Mouse (Mus musculus): ENCODE results near the gene Irf4. TPM values are rescaled to one million over a fixed set of nuclear protein-coding genes. Genes with fewer than 3 reads are reported as not detected.

Irf4 gene
- polyA plus RNA-seq, 1 experiment from 2014 or later = 0.25 TPM

DNA sequence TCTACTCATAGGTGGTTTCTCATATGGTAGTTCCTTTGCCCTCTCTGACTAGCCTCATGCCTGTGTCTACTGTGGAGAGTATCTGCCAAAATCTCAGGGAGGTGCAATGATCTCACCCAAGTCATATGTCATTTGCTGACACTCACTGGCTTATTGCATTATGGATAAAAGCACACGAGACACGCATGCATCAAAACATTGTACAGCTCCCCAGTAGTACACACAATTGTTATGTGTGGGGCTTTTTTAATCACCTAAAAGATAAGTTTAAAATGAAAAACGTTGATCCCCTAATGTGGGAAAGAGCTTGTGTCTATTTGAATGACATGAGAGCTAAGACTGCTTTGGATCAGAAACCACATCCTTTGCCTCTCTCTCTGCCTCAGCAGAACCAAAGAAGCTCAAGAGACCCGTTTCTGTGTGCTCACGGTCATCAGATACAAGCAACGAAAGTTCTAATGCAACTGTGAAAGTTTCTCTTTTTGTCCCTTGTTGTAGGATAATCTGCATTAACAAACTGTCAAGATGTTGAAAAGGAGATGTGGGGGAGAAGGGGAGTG lies 6.5 kb upstream of the Irf4 start:
- ATAC-seq (replicated peaks; ENCODE audit: low FRiP score) = no peak
- no peaks in the 10 kb centered on the region for H3K9me3 ChIP-seq (replicated peaks)
- no peak overlapping the region for H3K27ac ChIP-seq
- H3K4me1 ChIP-seq = no peaks in the 10 kb centered on the region
- H3K9ac ChIP-seq = no peak overlapping the region
- no peak overlapping the region for H3K4me3 ChIP-seq (replicated peaks)
- no peaks in the 10 kb centered on the region for H3K36me3 ChIP-seq
- H3K27me3 ChIP-seq = peaks cover 26% of the 10 kb centered on the region
- 80% methylated on average over 6 of the region's 6 CpGs for WGBS
- H3K4me2 ChIP-seq = no peak overlapping the region

DNA sequence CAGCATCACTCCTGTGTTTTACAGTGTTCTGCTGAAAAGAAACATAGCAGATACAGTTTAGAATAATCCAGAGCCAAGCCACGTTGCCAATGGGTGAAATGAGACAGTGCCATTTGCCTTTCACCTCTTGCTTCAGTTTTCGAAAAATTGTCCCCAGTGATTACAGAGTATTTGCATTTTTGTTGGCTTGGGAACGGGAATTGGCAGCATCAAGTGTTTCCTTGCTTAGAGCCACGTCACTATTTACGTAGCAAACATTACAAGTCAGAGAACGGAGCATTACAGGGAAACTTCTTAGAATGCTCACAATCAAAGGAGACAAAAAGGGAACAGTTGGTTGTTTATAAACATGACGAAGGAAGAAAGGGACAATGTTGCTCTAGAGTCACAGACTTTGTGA lies 3.9 kb upstream of the Irf4 start:
- ATAC-seq (replicated peaks; ENCODE audit: low FRiP score) = no peak
- Histone ChIP-seq H3K27me3 (peaks cover 52% of the 10 kb centered on the region), H3K27ac (no peak overlapping the region), H3K36me3 (no peaks in the 10 kb centered on the region), H3K4me2 (no peak overlapping the region), H3K9me3 (replicated peaks) (no peaks in the 10 kb centered on the region), H3K9ac (no peak overlapping the region), H3K4me1 (peaks cover 15% of the 10 kb centered on the region), H3K4me3 (replicated peaks) (no peak overlapping the region)
- 77% methylated on average over 7 of the region's 7 CpGs for WGBS

DNA sequence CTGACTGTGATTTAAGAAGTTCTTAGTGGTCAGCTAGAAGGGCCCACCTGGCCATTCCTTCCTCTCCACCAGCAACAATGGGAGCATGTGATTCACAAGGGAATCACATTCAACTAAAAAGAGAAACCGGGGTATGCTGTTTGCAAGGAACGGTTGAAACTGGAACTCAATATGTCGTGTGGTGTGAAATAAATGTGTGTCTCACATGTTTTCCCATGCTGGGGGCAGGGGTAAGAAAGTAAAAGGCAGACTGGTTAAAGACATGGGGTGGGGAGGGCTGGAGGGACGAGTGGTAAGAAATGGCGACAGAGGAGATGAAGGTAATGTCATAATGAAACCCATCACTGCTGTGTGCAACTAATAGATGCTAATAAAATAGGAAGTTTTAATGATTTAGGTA lies 2.0 kb upstream of the Irf4 start:
- WGBS = 77% methylated on average over 5 of the region's 5 CpGs

DNA sequence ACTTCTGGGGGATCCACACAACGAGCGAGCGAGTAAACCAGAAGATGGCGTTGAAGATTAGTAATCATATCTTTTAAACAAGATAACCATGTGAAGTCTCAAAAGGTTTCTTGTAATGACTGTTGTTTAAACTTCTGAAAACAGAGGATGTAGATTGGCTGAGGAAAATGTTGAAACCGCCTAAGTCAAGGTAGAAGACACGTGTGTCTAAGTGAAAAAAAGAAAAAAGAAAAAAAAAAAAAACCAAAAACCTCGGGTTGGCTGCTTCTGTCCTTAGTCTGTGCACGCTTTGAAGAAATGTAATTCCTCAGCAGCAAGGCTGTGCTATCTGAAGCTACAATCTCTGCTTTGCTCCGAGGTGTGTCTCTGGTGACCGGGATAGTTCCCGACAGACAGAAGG lies 1.5 kb upstream of the Irf4 start:
- Histone ChIP-seq H3K27me3 (peaks cover 72% of the 10 kb centered on the region), H3K4me1 (peaks cover 28% of the 10 kb centered on the region), H3K9me3 (replicated peaks) (no peaks in the 10 kb centered on the region), H3K36me3 (no peaks in the 10 kb centered on the region), H3K27ac (no peak overlapping the region), H3K4me3 (replicated peaks) (no peak overlapping the region), H3K9ac (no peak overlapping the region), H3K4me2 (no peak overlapping the region)
- WGBS = 76% methylated on average over 11 of the region's 11 CpGs
- no peak for ATAC-seq (replicated peaks; ENCODE audit: low FRiP score)

More for the DNA sequence above, 2.0 kb upstream of the Irf4 start:
- peaks cover 28% of the 10 kb centered on the region for H3K4me1 ChIP-seq
- no peaks in the 10 kb centered on the region for H3K9me3 ChIP-seq (replicated peaks)
- ATAC-seq (replicated peaks; ENCODE audit: low FRiP score) = no peak
- H3K9ac ChIP-seq = no peak overlapping the region
- H3K27me3 ChIP-seq = peaks cover 71% of the 10 kb centered on the region
- no peak overlapping the region for H3K4me3 ChIP-seq (replicated peaks)
- no peak overlapping the region for H3K27ac ChIP-seq
- H3K4me2 ChIP-seq = no peak overlapping the region
- no peaks in the 10 kb centered on the region for H3K36me3 ChIP-seq

DNA sequence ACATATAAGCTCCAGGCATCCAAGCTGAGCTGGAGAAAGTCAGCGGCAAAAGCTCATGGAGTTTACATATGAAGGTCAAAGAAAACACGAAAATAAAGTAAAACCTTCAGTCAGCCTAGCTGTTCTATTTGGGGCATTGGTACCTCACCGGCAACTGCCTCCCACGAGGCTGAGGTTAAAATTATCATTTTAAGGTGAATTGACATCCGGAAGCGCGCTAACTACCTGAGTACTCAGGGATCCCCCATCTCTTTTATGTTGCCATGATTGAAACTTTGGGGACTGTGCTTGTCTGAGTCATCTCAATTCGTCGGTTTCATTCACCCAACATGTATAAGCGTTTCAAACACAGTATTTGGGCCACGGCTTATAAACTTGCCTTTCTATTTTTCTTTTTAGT lies 705 bp upstream of the Irf4 start:
- Histone ChIP-seq H3K4me3 (replicated peaks) (no peak overlapping the region), H3K9ac (no peak overlapping the region), H3K4me2 (no peak overlapping the region), H3K36me3 (no peaks in the 10 kb centered on the region), H3K9me3 (replicated peaks) (no peaks in the 10 kb centered on the region), H3K4me1 (peaks cover 28% of the 10 kb centered on the region), H3K27ac (no peak overlapping the region), H3K27me3 (peaks cover 78% of the 10 kb centered on the region)
- no peak for ATAC-seq (replicated peaks; ENCODE audit: low FRiP score)
- WGBS = 54% methylated on average over 11 of the region's 11 CpGs

DNA sequence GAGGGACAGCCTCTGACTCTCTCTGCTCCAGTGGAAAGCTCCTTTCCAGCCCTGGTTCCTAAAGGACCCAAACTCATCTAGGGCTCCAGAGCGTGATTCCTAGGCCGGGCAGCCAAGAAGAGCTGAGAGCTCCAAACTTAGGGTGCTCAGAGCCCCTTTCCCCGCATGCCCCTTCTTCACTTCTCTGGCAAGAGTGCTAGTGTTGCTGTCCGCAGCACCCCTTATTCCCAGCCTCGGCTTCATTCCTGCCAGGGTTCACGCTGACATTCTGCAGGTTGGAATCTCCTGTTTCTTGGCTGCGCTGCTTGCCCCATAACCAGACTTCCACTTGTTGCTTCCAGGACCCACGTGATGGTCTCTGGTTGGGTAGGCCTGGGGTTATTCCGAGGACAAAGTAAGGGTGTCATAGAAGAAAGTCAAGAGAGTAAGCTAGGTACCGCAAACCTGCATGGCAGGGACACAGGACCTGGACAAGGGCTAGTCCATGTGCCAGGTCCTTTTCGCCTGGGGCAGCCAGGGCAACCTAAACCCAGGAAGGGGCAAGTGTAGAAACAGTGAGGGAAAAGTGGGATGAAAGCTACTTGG lies 623 bp downstream of the Irf4 start:
- no peaks in the 10 kb centered on the region for H3K9me3 ChIP-seq (replicated peaks)
- no peaks in the 10 kb centered on the region for H3K36me3 ChIP-seq
- H3K4me2 ChIP-seq = peak overlapping the region; percentile 85
- H3K9ac ChIP-seq = no peak overlapping the region
- ATAC-seq (replicated peaks; ENCODE audit: low FRiP score) = 0 out of 2 replicates have a peak, but pooled peaks have one; percentile 31
- peak overlapping the region; percentile 44 for H3K4me3 ChIP-seq (replicated peaks)
- peaks cover 79% of the 10 kb centered on the region for H3K27me3 ChIP-seq
- peaks cover 28% of the 10 kb centered on the region for H3K4me1 ChIP-seq
- 2% methylated on average over 11 of the region's 11 CpGs for WGBS
- H3K27ac ChIP-seq = no peak overlapping the region

DNA sequence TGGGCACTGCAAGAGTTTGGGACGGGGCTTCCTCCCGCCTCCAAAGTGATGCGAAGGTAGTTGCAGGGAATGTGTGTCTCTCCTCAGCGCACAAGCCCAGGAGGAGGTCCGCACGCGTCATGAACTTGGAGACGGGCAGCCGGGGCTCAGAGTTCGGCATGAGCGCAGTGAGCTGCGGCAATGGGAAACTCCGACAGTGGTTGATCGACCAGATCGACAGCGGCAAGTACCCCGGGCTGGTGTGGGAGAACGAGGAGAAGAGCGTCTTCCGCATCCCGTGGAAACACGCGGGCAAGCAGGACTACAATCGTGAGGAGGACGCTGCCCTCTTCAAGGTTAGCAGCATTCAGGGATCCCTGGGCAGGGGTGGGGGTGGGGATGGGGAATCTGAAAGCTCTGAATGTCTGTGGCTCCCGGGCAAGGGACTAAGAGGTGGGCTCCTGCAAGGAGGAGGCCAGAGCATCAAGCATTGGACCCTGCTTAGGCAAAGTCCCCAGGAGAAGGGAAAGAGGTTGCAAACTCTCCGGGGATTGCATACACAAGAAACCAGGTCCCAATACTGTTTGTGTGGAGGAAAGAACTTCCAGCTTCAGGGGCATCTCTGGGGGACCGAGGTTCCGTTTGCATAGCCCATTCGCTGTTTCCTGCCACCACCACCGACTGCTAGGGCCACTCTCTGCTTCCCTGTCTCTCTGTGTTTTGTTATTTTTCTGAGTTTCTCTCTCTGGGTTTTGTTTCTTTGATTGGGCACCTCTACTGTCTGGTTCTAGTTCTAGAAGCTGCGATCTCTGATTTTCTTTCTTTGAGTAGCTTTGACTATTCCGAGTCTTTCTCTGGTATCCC lies 1.7 kb downstream of the Irf4 start:
- 4% methylated on average over 33 of the region's 33 CpGs for WGBS
- H3K9ac ChIP-seq = no peak overlapping the region
- ATAC-seq (replicated peaks; ENCODE audit: low FRiP score) = 0 out of 2 replicates have a peak, but pooled peaks have one; percentile 34
- H3K4me3 ChIP-seq (replicated peaks) = peak overlapping the region; percentile 44
- no peak overlapping the region for H3K27ac ChIP-seq
- peak overlapping the region; percentile 85 for H3K4me2 ChIP-seq
- H3K27me3 ChIP-seq = peaks cover 73% of the 10 kb centered on the region
- H3K9me3 ChIP-seq (replicated peaks) = no peaks in the 10 kb centered on the region
- H3K4me1 ChIP-seq = peaks cover 28% of the 10 kb centered on the region
- no peaks in the 10 kb centered on the region for H3K36me3 ChIP-seq

DNA sequence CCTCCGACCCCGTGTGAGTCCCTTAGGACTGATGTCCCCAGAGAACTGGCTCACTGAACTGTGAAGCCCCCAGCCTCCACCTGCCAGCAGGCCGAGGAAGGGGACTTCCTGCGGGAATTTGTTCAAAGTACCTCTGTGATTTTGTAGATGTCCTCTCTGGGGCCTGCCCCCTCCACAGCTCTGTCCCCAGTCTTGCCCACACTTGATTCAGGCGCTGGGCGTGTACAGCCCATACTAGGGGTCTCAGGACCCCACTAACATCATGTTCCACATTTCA lies 2.2 kb downstream of the Irf4 start:
- H3K9me3 ChIP-seq (replicated peaks) = no peaks in the 10 kb centered on the region
- WGBS = 16% methylated on average over 6 of the region's 6 CpGs
- H3K27ac ChIP-seq = no peak overlapping the region
- 0 out of 2 replicates have a peak overlapping the region, but pooled peaks have one; percentile 85 for H3K4me2 ChIP-seq
- H3K4me1 ChIP-seq = peaks cover 28% of the 10 kb centered on the region
- peaks cover 68% of the 10 kb centered on the region for H3K27me3 ChIP-seq
- no peak overlapping the region for H3K4me3 ChIP-seq (replicated peaks)
- no peaks in the 10 kb centered on the region for H3K36me3 ChIP-seq
- no peak for ATAC-seq (replicated peaks; ENCODE audit: low FRiP score)
- H3K9ac ChIP-seq = no peak overlapping the region

DNA sequence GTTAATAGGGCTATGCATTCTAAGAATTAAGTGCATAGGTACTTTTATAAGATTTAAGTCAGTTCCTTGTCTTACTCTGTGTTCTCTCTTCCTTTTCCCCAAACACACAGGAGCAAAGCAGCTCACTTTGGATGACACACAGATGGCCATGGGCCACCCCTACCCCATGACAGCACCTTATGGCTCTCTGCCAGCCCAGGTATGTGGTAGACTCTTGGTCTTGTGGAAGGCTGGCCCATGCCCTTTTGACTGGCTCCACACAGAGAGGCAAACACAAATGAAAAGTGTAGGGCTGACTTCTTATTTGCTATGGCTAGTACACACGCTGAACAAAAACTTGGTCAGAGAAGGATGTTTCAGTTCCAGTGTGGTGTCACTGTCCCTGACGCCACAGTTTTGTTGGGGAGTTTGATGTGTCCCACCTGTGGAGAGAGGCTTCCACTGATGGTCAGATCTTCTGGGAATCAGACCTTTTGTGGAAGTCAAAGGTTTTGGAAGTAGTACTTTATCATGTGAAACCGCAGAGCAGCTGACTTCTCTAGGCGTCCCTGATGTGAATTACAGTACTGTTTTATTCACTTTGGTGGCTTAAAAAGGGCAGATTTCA lies 3.7 kb downstream of the Irf4 start:
- Histone ChIP-seq H3K4me3 (replicated peaks) (no peak overlapping the region), H3K4me2 (no peak overlapping the region), H3K27me3 (peaks cover 55% of the 10 kb centered on the region), H3K36me3 (no peaks in the 10 kb centered on the region), H3K9ac (no peak overlapping the region), H3K4me1 (peaks cover 28% of the 10 kb centered on the region), H3K9me3 (replicated peaks) (no peaks in the 10 kb centered on the region), H3K27ac (no peak overlapping the region)
- ATAC-seq (replicated peaks; ENCODE audit: low FRiP score) = no peak
- 69% methylated on average over 4 of the region's 4 CpGs for WGBS

DNA sequence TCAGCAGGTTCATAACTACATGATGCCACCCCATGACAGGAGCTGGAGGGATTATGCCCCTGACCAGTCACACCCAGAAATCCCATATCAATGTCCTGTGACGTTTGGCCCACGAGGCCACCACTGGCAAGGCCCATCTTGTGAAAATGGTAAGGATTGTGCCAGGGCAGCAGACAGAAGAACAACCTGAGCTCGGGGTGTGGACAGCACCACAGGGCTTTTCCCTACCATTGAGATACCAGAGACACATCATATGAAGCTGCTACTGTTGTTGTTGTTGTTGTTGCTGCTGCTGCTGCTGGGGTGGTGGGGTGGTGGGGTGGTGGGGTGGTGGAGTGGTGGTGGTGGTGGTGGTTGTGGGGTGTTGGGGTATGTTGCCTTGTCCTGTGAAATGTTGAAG lies 4.4 kb downstream of the Irf4 start:
- WGBS = 92% methylated on average over 3 of the region's 3 CpGs
- no peaks in the 10 kb centered on the region for H3K36me3 ChIP-seq
- ATAC-seq (replicated peaks; ENCODE audit: low FRiP score) = no peak
- H3K4me1 ChIP-seq = peaks cover 28% of the 10 kb centered on the region
- no peaks in the 10 kb centered on the region for H3K9me3 ChIP-seq (replicated peaks)
- no peak overlapping the region for H3K27ac ChIP-seq
- H3K4me3 ChIP-seq (replicated peaks) = no peak overlapping the region
- no peak overlapping the region for H3K4me2 ChIP-seq
- H3K9ac ChIP-seq = no peak overlapping the region
- peaks cover 47% of the 10 kb centered on the region for H3K27me3 ChIP-seq

DNA sequence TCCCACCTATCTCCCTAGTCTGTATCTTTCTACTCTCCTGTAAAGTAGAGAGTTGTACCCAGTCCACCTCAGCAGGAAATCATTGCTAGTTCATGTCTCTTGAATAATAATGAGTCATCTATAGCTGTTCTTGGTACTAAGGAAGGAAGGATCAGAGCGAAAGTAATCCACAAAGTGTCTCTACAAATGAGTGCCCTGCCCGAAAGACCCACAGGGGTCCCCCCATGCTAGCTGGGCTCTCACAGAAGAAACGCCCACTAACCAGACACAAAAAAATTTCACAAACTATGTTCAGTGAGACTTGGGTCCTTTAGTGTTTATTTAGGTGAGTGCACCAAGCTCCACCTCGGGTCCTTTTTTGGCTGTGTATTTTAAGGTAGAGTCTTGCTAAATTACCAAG lies 5.0 kb downstream of the Irf4 start:
- WGBS = 88% methylated on average over 4 of the region's 4 CpGs
- H3K4me2 ChIP-seq = no peak overlapping the region
- no peak overlapping the region for H3K4me3 ChIP-seq (replicated peaks)
- no peak for ATAC-seq (replicated peaks; ENCODE audit: low FRiP score)
- H3K27me3 ChIP-seq = peaks cover 41% of the 10 kb centered on the region
- no peaks in the 10 kb centered on the region for H3K36me3 ChIP-seq
- no peaks in the 10 kb centered on the region for H3K9me3 ChIP-seq (replicated peaks)
- H3K9ac ChIP-seq = no peak overlapping the region
- H3K27ac ChIP-seq = no peak overlapping the region
- peaks cover 23% of the 10 kb centered on the region for H3K4me1 ChIP-seq

DNA sequence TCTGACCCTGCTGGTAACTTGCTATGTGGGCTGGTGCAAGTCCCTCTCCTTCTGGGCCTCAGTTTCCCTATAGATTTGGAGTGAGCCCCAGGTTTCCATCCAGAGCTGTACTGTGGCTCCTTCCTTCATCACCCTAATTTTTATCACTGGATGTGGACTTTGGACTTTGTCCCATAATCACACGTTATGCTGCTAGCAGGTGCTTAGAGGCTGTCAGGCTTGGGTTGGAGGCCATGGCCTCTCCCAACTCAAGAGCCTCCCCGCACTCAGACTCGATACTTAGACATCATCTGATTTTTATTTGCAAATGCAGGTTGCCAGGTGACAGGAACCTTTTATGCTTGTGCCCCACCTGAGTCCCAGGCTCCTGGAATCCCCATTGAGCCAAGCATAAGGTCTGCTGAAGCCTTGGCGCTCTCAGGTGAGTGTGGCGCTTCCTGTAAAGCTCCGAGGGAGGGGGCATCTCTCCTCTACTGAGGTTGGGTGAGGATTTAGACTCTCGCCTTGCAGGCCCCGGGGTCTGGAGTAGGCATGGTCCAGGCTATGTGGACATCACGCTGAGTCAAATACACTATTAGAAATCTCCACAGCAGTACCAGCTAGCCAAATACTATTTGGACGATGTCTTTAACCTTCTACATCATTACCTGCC lies 5.9 kb downstream of the Irf4 start:
- H3K27me3 ChIP-seq = peaks cover 32% of the 10 kb centered on the region
- WGBS = 86% methylated on average over 10 of the region's 10 CpGs
- no peak overlapping the region for H3K4me2 ChIP-seq

More for the DNA sequence above, 5.9 kb downstream of the Irf4 start:
- no peaks in the 10 kb centered on the region for H3K36me3 ChIP-seq
- no peaks in the 10 kb centered on the region for H3K9me3 ChIP-seq (replicated peaks)
- no peak overlapping the region for H3K4me3 ChIP-seq (replicated peaks)
- ATAC-seq (replicated peaks; ENCODE audit: low FRiP score) = no peak
- no peak overlapping the region for H3K9ac ChIP-seq
- H3K27ac ChIP-seq = no peak overlapping the region
- H3K4me1 ChIP-seq = peaks cover 14% of the 10 kb centered on the region
